Mouse (Mus musculus) liver, postnatal 0 days (tissue): ENCODE results near the gene Isg20.

Experiments
- CTCF ChIP-seq: sonication (generic); IDR thresholded peaks from 2 replicates; pipeline ENCODE4 v1.5.1; 2016; ENCODE audit warnings: antibody characterized with exemption, low read depth
- EP300 ChIP-seq: IDR thresholded peaks from 2 replicates; pipeline ENCODE4 v1.6.1; 2016; ENCODE audit warnings: antibody characterized with exemption, low read depth, mild to moderate bottlenecking

DNA sequence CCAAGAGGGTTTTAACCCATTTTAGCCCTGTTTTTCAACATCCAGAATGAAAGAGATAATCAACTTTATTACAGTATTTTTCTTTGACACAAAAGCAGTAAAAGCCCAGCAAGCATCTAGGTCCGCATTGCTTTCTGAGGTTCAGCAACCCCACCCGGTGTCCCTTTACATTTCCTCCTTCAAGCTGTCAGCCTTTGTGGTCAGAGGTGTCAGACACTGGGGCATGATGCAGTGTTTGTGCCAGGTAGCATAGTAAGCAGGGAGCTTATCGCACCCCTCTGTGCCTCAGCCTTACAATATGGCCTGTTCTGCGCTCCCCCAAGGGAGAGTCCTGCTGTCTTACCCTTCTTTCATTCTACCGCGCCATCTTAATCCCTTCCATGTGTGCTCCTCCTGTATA, 4.2 kb upstream of the Isg20 start:
- no peak for TF ChIP-seq CTCF
- TF ChIP-seq EP300, result no peak
